Mouse (Mus musculus): ENCODE measurements around the gene Gadl1. TPM values are rescaled to one million over a fixed set of nuclear protein-coding genes. Genes with fewer than 3 reads are reported as not detected.

Gene Gadl1
- polyA plus RNA-seq, 1 experiment, result not detected

DNA sequence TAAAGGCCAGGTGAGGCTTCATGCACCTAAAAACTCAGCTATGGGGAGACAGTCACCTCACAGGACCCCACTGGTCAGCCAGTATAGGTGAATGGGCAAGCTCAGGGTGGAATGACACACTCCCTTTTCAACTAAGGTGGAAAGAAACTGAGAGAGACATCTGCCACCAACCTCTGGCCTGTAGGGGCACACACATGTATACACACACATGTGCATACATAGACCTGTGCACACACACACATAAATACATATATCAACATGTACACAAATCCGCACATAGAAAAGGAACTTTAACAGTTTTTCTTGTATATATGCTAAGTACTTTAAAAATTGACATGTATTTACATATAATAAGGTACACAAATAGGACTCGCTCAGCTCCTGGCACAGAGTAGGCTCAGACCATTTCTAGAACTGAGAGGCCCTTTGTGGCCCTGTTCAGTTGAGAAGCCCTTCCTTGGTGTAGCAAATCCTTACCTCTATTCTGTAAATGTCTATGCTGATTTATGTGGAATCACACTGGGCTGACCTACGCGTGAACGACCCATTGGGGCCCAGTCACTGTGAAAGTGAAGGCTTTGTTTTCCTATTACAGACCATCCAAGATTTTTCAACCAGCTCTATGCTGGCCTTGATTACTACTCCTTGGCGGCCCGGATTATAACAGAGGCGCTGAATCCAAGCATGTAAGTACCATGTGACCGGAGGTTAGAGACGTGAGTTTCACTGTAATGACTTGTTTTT, 34.5 kb downstream of the Gadl1 start:
- no peak for TF ChIP-seq POLR2A (IDR thresholded peaks at IDR 0.05; ENCODE audit: low read depth, low read length)
- TF ChIP-seq CTCF (IDR thresholded peaks at IDR 0.05; ENCODE audit: extremely low read depth, insufficient read length, insufficient replicate concordance, low read depth, low read length), result no peak
- Histone ChIP-seq H3K36me3 (ENCODE audit: control insufficient read depth, insufficient read depth, low read length) (no peaks in the 10 kb centered on the region), H3K27me3 (ENCODE audit: control insufficient read depth, insufficient read depth, low read length) (no peaks in the 10 kb centered on the region), H3K4me1 (ENCODE audit: control insufficient read depth, insufficient read depth, insufficient read length, low read length) (no peaks in the 10 kb centered on the region), H3K27ac (ENCODE audit: insufficient read depth, low read depth, low read length) (no peak overlapping the region), H3K4me3 (ENCODE audit: low read depth, low read length) (no peak overlapping the region)
- WGBS, result 94% methylated on average over 10 of the region's 10 CpGs

DNA sequence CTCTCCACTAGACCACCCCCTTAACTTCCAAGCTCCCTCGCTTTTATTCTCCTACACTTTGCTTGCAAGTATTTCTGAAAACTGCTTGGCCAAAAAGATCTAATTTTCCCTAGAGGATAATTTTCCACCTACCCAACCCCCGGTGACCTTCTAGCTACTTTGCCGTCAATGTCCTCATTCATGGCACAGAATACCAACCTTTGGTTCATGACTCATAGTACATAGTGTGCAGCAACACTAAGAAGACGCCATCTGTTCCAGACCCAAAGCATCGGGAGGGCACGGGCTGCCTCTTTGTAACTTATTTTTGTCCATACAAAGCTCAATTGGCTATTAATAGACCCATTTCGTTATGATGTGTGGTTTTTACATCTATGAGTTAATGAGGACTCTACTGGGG, 55.8 kb downstream of the Gadl1 start:
- TF ChIP-seq POLR2A (IDR thresholded peaks at IDR 0.05; ENCODE audit: low read depth, low read length), result no peak
- TF ChIP-seq CTCF (IDR thresholded peaks at IDR 0.05; ENCODE audit: extremely low read depth, insufficient read length, insufficient replicate concordance, low read depth, low read length), result no peak
- Histone ChIP-seq H3K36me3 (ENCODE audit: control insufficient read depth, insufficient read depth, low read length) (no peaks in the 10 kb centered on the region), H3K27me3 (ENCODE audit: control insufficient read depth, insufficient read depth, low read length) (no peaks in the 10 kb centered on the region), H3K27ac (ENCODE audit: insufficient read depth, low read depth, low read length) (no peak overlapping the region), H3K4me3 (ENCODE audit: low read depth, low read length) (no peak overlapping the region), H3K4me1 (ENCODE audit: control insufficient read depth, insufficient read depth, insufficient read length, low read length) (no peaks in the 10 kb centered on the region)
- WGBS, result 72% methylated on average over 7 of the region's 7 CpGs

DNA sequence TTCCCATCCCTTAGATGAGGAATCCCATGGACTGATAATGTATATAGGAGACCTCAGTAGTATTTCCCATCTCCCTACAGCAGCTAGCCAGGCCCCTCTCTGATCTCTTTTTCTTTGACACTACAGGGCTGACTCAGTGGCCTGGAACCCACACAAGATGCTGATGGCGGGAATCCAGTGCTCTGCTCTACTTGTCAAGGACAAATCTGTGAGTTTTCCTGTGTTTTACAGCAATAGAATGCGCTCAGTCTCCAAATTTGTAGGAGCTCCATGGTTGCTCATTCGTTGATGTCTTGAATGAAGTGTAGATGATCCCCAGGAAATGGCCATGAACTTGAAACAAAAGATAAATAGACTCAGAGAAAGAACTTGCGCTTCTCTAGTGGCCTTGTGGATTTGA, 56.9 kb downstream of the Gadl1 start:
- WGBS, result 77% methylated on average over 4 of the region's 4 CpGs
- Histone ChIP-seq H3K4me1 (ENCODE audit: control insufficient read depth, insufficient read depth, insufficient read length, low read length) (no peaks in the 10 kb centered on the region), H3K27ac (ENCODE audit: insufficient read depth, low read depth, low read length) (no peak overlapping the region), H3K4me3 (ENCODE audit: low read depth, low read length) (no peak overlapping the region), H3K27me3 (ENCODE audit: control insufficient read depth, insufficient read depth, low read length) (no peaks in the 10 kb centered on the region), H3K36me3 (ENCODE audit: control insufficient read depth, insufficient read depth, low read length) (no peaks in the 10 kb centered on the region)
- TF ChIP-seq POLR2A (IDR thresholded peaks at IDR 0.05; ENCODE audit: low read depth, low read length), result no peak

DNA sequence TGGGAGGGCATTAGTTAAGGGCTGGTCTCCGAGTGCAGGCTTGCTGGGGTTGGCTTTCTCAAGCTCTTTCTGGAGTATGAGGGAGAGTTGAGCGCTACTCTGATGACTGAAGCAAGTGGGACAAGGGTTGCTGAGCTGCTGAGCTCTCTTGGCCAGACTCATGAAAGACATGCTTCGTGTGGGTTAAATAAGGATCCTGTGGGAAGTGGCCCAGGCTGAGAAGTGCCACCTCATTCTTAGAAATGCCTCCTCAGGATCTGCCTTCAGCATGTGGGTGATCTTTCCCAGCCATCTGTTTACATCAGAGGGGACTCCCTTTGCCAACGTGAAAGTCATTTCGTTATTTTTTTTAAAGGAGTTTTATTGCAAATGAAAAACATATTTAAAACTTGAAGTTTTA, 57.5 kb downstream of the Gadl1 start:
- 86% methylated on average over 5 of the region's 5 CpGs for WGBS
- no peaks in the 10 kb centered on the region for H3K27me3 ChIP-seq (ENCODE audit: control insufficient read depth, insufficient read depth, low read length)
- H3K27ac ChIP-seq (ENCODE audit: insufficient read depth, low read depth, low read length), result no peak overlapping the region
- TF ChIP-seq POLR2A (IDR thresholded peaks at IDR 0.05; ENCODE audit: low read depth, low read length), result no peak
- TF ChIP-seq CTCF (IDR thresholded peaks at IDR 0.05; ENCODE audit: extremely low read depth, insufficient read length, insufficient replicate concordance, low read depth, low read length), result no peak
- no peaks in the 10 kb centered on the region for H3K4me1 ChIP-seq (ENCODE audit: control insufficient read depth, insufficient read depth, insufficient read length, low read length)
- H3K36me3 ChIP-seq (ENCODE audit: control insufficient read depth, insufficient read depth, low read length), result no peaks in the 10 kb centered on the region
- H3K4me3 ChIP-seq (ENCODE audit: low read depth, low read length), result no peak overlapping the region

DNA sequence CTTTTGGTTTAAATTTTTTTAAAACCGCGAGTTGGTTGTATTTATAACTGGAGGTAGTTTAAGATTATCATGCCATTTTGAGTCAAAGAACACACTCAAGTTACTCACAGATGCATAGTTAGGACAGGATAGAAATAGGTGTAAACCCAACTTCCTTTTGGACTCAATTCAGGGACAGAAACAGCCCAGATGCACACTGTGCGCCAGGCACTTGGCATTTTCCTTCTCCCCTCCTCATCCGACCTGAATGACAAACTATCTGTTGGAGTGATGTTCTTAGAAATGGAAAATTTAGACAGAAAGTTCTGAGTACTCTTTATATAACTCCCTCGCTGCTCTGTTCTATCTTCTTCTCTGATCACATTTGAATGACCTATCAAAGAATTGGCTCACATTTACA, 58.4 kb downstream of the Gadl1 start:
- Histone ChIP-seq H3K4me1 (ENCODE audit: control insufficient read depth, insufficient read depth, insufficient read length, low read length) (no peaks in the 10 kb centered on the region), H3K4me3 (ENCODE audit: low read depth, low read length) (no peak overlapping the region), H3K36me3 (ENCODE audit: control insufficient read depth, insufficient read depth, low read length) (no peaks in the 10 kb centered on the region), H3K27me3 (ENCODE audit: control insufficient read depth, insufficient read depth, low read length) (no peaks in the 10 kb centered on the region), H3K27ac (ENCODE audit: insufficient read depth, low read depth, low read length) (no peak overlapping the region)
- WGBS, result 91% methylated on average over 5 of the region's 5 CpGs
- TF ChIP-seq CTCF (IDR thresholded peaks at IDR 0.05; ENCODE audit: extremely low read depth, insufficient read length, insufficient replicate concordance, low read depth, low read length) (no peak), POLR2A (IDR thresholded peaks at IDR 0.05; ENCODE audit: low read depth, low read length) (no peak)

DNA sequence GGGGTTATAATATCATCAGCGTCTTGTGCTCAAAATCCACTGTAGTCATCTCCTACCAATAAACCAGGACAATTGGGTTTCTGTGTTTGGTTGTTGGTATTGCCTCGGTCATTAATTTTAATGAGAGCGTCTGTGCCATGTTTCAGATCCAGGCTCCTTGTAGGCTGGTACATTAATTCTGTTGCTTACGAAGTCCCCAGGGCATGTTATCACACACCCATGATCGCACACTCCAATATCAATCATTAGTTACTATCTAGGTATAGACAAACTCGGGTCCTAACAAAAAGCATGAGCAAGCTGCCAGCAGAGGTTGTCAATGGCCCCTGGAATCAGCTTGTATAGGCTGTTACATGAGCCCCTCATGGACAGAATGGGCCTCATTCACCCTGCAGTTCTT, 67.6 kb downstream of the Gadl1 start:
- Histone ChIP-seq H3K27ac (ENCODE audit: insufficient read depth, low read depth, low read length) (no peak overlapping the region), H3K36me3 (ENCODE audit: control insufficient read depth, insufficient read depth, low read length) (no peaks in the 10 kb centered on the region), H3K4me3 (ENCODE audit: low read depth, low read length) (no peak overlapping the region), H3K4me1 (ENCODE audit: control insufficient read depth, insufficient read depth, insufficient read length, low read length) (no peaks in the 10 kb centered on the region), H3K27me3 (ENCODE audit: control insufficient read depth, insufficient read depth, low read length) (no peaks in the 10 kb centered on the region)
- no peak for TF ChIP-seq POLR2A (IDR thresholded peaks at IDR 0.05; ENCODE audit: low read depth, low read length)
- TF ChIP-seq CTCF (IDR thresholded peaks at IDR 0.05; ENCODE audit: extremely low read depth, insufficient read length, insufficient replicate concordance, low read depth, low read length), result no peak
- WGBS, result 78% methylated on average over 6 of the region's 6 CpGs

DNA sequence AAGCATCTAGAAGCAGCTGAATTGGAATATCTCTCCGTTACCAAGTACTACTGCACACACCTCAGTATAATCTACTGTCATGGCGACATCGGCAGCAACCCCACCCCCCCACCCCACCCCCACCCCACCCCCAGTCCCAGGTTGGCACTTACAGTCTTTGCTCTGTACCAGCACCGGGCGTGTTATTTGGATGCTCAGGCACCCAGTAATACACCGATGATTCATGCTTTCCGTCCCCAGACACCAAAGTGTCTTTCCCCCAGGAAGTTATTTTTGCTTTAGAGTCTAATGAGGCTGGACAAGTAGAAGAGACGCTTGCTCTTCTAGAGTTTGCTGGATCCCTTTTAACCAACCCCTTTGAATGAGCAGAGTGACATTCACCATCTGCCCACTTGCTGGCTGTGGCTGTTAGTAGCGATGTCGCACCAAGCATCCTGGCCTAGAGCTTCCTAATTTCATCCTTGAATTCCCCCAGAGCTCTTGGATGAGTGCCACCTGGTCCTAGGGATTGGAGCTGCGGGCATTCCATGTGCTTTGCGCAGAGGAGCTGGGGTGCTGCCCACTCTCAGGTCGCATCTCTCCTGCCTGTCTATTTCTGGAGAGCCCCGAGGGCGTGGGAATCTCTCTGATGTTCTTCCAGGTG, 68.5 kb downstream of the Gadl1 start:
- TF ChIP-seq CTCF (IDR thresholded peaks at IDR 0.05; ENCODE audit: extremely low read depth, insufficient read length, insufficient replicate concordance, low read depth, low read length) (no peak), POLR2A (IDR thresholded peaks at IDR 0.05; ENCODE audit: low read depth, low read length) (no peak)
- Histone ChIP-seq H3K27ac (ENCODE audit: insufficient read depth, low read depth, low read length) (no peak overlapping the region), H3K4me1 (ENCODE audit: control insufficient read depth, insufficient read depth, insufficient read length, low read length) (no peaks in the 10 kb centered on the region), H3K36me3 (ENCODE audit: control insufficient read depth, insufficient read depth, low read length) (no peaks in the 10 kb centered on the region), H3K4me3 (ENCODE audit: low read depth, low read length) (no peak overlapping the region), H3K27me3 (ENCODE audit: control insufficient read depth, insufficient read depth, low read length) (no peaks in the 10 kb centered on the region)
- 82% methylated on average over 15 of the region's 15 CpGs for WGBS
